Mouse (Mus musculus): ENCODE measurements around the gene Tlx1. TPM values are rescaled to one million over a fixed set of nuclear protein-coding genes. Genes with fewer than 3 reads are reported as not detected.

The Tlx1 gene
- 0.88 and 1.8 TPM in 2 replicates for polyA plus RNA-seq (2015; fragmentation: Nextera tagmentation; extraction: Ambion mirVana)

DNA sequence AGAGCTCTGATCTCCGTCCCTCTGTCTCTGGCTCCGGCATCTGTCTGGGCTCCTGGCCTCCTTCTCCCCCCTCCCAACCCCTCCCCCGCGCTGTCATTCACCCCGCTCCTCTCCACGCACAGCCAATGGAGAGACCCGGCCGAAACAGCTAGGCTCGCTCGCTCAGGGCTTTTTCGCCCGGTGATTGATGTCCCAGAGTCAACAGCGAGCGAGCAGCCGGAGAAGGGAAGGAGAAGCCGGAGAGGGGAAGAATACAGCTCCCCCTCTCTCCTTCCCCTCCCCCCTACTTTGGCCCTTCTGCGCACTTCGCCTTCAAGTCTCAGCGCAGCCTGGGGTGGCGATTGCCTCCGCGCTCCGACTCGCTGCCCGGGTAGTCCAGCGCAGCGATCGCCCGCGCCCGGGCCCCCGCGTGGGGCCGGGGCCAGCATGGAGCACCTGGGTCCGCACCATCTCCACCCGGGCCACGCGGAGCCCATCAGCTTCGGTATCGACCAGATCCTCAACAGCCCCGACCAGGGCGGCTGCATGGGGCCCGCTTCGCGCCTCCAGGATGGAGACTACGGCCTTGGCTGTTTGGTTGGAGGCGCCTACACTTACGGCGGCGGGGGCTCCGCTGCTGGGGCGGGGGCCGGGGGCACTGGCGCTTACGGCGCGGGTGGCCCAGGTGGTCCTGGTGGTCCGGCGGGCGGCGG is at the start of gene Tlx1:
Gene Tlx1, plus strand, starts transcription at position 191 of the 692 bp plus-strand sequence.
- 0 out of 2 replicates have a peak, but pooled peaks have one; percentile 19 for ATAC-seq (ENCODE audit: low FRiP score, low read depth)
- Histone ChIP-seq H3K4me1 (replicated peaks) (peaks cover 16% of the 10 kb centered on the region), H3K9ac (no peak within 1 kb of the TSS), H3K36me3 (no peaks in the 10 kb centered on the region), H3K4me3 (peak within 1 kb of the TSS; percentile 28), H3K9me3 (peaks cover 3% of the 10 kb centered on the region; the same call in 1 of the 2 replicates), H3K27ac (replicated peaks) (no peak within 1 kb of the TSS), H3K27me3 (peaks cover 85% of the 10 kb centered on the region), H3K4me2 (peak within 1 kb of the TSS; percentile 45)
- under 1% methylated on average over 61 of the region's 61 CpGs for WGBS

DNA sequence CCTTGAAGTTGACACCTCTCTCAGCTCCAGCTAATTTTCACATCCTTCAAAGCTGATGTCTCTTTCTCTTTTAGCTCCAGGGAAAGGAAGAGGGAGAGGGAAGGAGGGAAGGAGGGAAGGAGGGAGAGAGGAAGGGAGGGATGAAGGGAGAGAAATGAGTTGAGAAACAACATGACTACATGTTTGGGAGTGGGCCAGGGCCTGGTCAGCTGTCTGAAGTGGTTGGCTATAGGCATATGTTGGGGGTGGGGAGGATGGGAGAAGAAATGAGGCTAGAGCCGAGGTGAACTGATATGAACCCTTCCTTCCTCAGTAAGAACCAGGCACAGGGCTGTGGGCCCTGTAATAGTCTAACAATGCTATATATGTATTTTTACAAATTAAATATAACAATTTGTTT is 44.9 kb upstream of the Tlx1 start:
- Histone ChIP-seq H3K27me3 (peaks cover 10% of the 10 kb centered on the region; the same call in 1 of the 2 replicates), H3K9me3 (no peaks in the 10 kb centered on the region)
- WGBS = 51% methylated on average over 1 of the region's 1 CpGs

DNA sequence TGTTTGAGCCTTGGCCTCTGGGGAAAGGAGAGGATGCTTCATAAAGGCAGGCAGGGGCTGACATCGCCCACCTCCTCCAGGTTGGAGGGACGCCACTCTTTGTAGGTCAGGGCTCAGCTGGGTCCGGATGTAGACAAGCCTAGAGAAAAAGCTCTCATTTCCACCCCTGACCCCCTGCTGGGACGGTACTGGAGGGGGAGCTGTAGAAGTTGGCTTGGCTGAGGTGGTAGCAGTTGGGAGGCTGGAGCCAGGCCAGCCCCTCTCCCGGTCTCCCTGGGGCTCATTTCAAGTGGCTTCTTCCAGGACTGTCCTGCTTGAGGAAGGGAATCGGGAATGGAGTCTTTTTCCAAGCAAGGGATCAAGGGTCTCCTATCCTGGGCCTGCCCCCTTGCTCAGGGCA is 43.8 kb upstream of the Tlx1 start:
- ATAC-seq (ENCODE audit: low FRiP score, low read depth) = no peak
- Histone ChIP-seq H3K4me2 (no peak overlapping the region), H3K9me3 (no peaks in the 10 kb centered on the region), H3K36me3 (no peaks in the 10 kb centered on the region), H3K27me3 (peaks cover 9% of the 10 kb centered on the region; the same call in 1 of the 2 replicates), H3K4me3 (no peak overlapping the region), H3K4me1 (replicated peaks) (0 out of 2 replicates have a peak, but pooled peaks cover 14% of the 10 kb centered on the region), H3K27ac (replicated peaks) (no peak overlapping the region), H3K9ac (no peak overlapping the region)
- 41% methylated on average over 6 of the region's 6 CpGs for WGBS

More for the DNA sequence above, 44.9 kb upstream of the Tlx1 start:
- no peak overlapping the region for H3K4me3 ChIP-seq
- H3K9ac ChIP-seq = no peak overlapping the region
- no peak overlapping the region for H3K4me2 ChIP-seq
- 0 out of 2 replicates have a peak, but pooled peaks cover 14% of the 10 kb centered on the region for H3K4me1 ChIP-seq (replicated peaks)
- no peak for ATAC-seq (ENCODE audit: low FRiP score, low read depth)
- H3K36me3 ChIP-seq = no peaks in the 10 kb centered on the region
- no peak overlapping the region for H3K27ac ChIP-seq (replicated peaks)

DNA sequence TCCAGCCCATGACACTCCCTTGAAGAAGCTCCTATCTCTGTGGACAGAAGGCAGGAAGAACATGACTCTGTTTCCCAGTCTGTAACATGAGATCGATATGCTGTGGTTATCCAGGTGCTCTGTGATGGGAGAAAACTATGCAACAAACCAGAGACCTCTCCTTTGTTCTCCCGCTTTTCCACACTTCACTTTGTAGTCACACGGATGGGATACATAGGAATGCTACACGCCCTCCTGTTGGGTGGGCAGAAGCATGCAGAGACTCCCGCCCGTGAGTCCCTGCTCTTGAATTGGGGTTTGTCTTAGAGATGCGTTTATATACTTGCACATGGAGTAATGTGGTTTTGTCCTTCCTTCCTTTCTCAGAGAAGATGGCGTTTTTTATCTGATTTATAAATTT is 39.8 kb upstream of the Tlx1 start:
- Histone ChIP-seq H3K27ac (replicated peaks) (no peak overlapping the region), H3K9me3 (no peaks in the 10 kb centered on the region), H3K9ac (no peak overlapping the region), H3K27me3 (0 out of 2 replicates have a peak, but pooled peaks cover 3% of the 10 kb centered on the region), H3K4me2 (no peak overlapping the region), H3K4me3 (no peak overlapping the region), H3K4me1 (replicated peaks) (0 out of 2 replicates have a peak, but pooled peaks cover 9% of the 10 kb centered on the region), H3K36me3 (no peaks in the 10 kb centered on the region)
- no peak for ATAC-seq (ENCODE audit: low FRiP score, low read depth)
- 77% methylated on average over 8 of the region's 8 CpGs for WGBS

DNA sequence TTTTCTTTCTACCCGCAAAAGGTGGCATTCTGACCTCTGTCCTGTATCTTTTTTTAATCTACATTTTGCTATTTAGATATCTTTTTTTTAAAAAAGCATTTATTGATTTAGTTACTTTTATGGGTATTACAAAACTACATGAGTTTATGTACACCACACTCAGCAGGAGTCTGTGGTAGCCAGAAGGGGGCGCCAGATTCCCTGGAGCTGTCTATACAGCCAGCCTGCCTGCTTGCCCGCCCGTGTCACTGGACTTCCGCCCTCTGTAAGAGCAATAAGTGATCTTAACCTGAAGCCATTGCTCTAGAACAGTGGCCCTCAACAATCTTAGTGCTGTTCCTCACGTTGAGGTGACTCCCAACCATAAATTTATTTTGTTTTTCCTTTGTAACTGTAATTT is 38.0 kb upstream of the Tlx1 start:
- Histone ChIP-seq H3K4me3 (no peak overlapping the region), H3K9me3 (no peaks in the 10 kb centered on the region), H3K4me2 (no peak overlapping the region), H3K9ac (no peak overlapping the region), H3K27me3 (0 out of 2 replicates have a peak, but pooled peaks cover 6% of the 10 kb centered on the region), H3K36me3 (no peaks in the 10 kb centered on the region), H3K4me1 (replicated peaks) (0 out of 2 replicates have a peak, but pooled peaks cover 7% of the 10 kb centered on the region), H3K27ac (replicated peaks) (no peak overlapping the region)
- whole genome bisulfite sequencing = 86% methylated on average over 6 of the region's 6 CpGs
- ATAC-seq (ENCODE audit: low FRiP score, low read depth) = no peak

DNA sequence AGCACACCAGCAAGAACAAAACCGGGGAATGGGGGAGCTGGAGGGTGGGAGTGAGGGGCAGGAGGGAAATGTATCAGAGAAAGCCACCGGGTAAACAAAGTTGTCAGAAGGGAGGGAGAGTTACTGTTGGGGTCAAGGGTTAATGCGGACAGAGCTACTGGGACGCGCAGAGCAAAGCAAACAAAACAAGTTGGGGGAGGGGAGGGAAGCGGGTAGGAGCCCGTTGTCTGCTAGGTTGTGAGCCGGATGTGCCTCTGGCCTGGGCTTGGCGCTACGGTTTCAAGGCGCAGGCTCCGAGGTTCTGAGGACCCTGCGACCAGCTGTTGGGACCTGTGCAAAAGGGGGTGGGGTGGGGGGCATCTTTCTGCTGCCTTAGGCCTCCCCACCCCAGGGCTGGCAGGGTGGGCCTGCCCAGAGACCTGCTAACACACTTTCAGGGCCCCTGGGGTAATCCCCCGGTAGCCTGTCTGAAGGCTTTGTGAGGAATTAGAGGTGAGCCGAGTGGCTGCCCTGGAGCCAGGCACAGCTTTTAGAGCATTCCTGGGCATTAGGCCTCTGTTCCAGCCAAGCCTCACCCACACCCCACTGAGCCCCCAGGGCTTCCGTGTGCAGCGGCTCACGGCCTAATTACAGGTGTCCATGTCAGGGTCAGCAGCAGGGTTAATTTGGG is 36.6 kb upstream of the Tlx1 start:
- Histone ChIP-seq H3K4me3 (no peak overlapping the region), H3K27me3 (0 out of 2 replicates have a peak, but pooled peaks cover 6% of the 10 kb centered on the region), H3K27ac (replicated peaks) (no peak overlapping the region), H3K9ac (no peak overlapping the region), H3K4me1 (replicated peaks) (0 out of 2 replicates have a peak, but pooled peaks cover 7% of the 10 kb centered on the region), H3K9me3 (no peaks in the 10 kb centered on the region), H3K36me3 (no peaks in the 10 kb centered on the region), H3K4me2 (no peak overlapping the region)
- ATAC-seq (ENCODE audit: low FRiP score, low read depth) = no peak
- WGBS = 3% methylated on average over 18 of the region's 18 CpGs

DNA sequence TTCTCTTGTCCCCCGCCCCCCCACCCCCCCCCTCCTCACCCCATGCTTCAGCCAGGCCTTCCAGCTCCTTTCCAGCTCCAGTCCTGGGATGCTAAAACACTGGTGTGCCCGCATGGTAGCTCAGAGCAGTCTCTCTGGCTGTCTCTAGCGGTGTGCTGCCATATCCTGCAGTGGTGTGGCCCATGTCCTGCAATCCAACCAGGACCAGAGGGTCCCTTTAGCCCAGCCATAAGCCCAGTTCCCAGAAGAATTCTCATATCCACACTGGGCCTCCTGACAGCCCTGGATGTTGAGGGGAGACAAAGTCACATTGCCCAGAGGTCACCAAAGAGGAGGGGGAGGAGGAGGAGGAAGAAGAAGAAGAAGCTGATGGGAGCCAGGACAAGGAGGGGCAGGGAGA is 35.7 kb upstream of the Tlx1 start:
- Histone ChIP-seq H3K9me3 (no peaks in the 10 kb centered on the region), H3K4me1 (replicated peaks) (0 out of 2 replicates have a peak, but pooled peaks cover 7% of the 10 kb centered on the region), H3K4me3 (no peak overlapping the region), H3K9ac (no peak overlapping the region), H3K27ac (replicated peaks) (no peak overlapping the region), H3K4me2 (no peak overlapping the region), H3K27me3 (0 out of 2 replicates have a peak, but pooled peaks cover 6% of the 10 kb centered on the region), H3K36me3 (no peaks in the 10 kb centered on the region)
- no peak for ATAC-seq (ENCODE audit: low FRiP score, low read depth)
- 45% methylated on average over 3 of the region's 3 CpGs for WGBS

DNA sequence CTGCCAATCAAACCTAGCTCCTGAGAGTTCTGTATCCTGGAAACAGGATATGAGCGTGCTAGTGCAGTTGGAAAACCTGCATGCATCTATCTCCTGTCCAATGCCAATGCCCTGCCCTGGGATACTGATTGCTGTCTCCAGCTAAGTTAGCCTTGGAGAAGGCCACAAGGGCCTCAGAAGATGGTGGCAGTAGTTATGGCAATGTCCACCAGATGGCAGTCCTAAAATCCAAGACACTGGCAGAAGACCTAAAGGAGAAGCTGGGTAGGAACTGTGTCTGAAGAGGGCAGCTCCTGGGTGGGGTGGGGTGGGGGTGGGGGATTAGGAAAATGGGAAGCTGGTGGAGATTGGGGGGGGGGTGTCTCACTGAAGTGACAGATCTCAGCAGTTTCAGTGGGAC is 33.7 kb upstream of the Tlx1 start:
- 0 out of 2 replicates have a peak, but pooled peaks cover 7% of the 10 kb centered on the region for H3K4me1 ChIP-seq (replicated peaks)
- no peak overlapping the region for H3K27ac ChIP-seq (replicated peaks)
- H3K4me2 ChIP-seq = no peak overlapping the region
- no peaks in the 10 kb centered on the region for H3K36me3 ChIP-seq
- no peak overlapping the region for H3K4me3 ChIP-seq
- H3K9ac ChIP-seq = no peak overlapping the region
- no peak for ATAC-seq (ENCODE audit: low FRiP score, low read depth)
- H3K9me3 ChIP-seq = no peaks in the 10 kb centered on the region
- peaks cover 14% of the 10 kb centered on the region; the same call in 1 of the 2 replicates for H3K27me3 ChIP-seq
- 43% methylated on average over 1 of the region's 1 CpGs for WGBS

DNA sequence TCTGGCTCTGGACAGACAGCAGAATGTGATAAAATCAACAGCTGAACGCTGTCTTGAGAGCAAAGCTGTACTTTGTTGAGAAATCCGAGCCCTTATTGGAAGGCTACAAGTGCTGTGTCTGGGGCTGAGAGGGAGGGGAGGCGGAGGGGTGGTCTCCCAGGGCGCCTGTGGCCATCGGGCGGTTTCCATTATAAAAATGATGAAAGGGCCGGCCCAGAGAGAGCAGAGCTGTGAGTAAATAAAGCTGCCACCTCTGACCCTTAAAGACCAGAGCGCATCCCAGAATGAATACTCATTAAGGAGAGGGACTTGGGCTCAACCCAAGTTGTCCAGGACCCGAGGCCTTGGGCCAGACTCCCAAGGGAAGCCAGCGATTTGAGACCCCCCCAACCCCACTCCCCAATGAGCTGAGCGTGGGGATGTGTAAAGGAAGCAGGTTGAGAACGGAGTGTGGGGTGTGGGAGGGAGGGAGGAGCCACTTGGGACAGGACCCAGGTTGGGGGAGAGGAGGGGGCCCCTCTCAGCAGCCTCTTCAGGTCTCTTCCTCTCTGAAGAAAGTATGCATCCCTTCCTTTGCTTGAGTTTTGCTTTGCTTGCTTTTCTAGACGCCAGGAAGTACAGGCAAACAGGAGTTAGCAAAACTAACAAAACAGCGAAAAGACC is 18.4 kb upstream of the Tlx1 start:
- ATAC-seq (ENCODE audit: low FRiP score, low read depth) = no peak
- Histone ChIP-seq H3K4me1 (replicated peaks) (no peaks in the 10 kb centered on the region), H3K9ac (no peak overlapping the region), H3K4me3 (no peak overlapping the region), H3K36me3 (no peaks in the 10 kb centered on the region), H3K27ac (replicated peaks) (no peak overlapping the region), H3K9me3 (no peaks in the 10 kb centered on the region), H3K27me3 (peaks cover 83% of the 10 kb centered on the region), H3K4me2 (no peak overlapping the region)
- 24% methylated on average over 14 of the region's 14 CpGs for WGBS

DNA sequence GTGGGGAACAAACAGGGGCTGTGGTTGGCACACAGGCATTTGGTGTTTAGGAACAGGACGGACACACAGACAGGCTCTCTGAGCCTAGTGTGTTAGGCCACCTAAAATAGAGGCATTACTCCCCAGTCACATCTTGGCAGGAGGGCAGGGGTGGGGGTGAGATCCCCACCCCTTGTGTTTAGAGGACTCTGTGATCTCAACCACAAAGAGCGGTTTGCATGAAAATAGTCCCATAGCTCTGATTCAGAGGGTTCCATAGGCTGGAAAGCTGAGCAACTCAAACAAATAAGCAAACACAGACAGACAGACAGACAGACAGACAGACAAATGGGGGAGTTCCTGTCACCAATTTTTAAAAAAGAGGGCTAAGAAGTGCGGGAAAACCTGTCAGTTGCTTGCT is 7.9 kb upstream of the Tlx1 start:
- H3K4me3 ChIP-seq = no peak overlapping the region
- peaks cover 8% of the 10 kb centered on the region for H3K4me1 ChIP-seq (replicated peaks)
- no peaks in the 10 kb centered on the region for H3K36me3 ChIP-seq
- H3K9ac ChIP-seq = no peak overlapping the region
- no peaks in the 10 kb centered on the region for H3K9me3 ChIP-seq
- peaks cover 97% of the 10 kb centered on the region for H3K27me3 ChIP-seq
- no peak overlapping the region for H3K4me2 ChIP-seq
- no peak for ATAC-seq (ENCODE audit: low FRiP score, low read depth)
- H3K27ac ChIP-seq (replicated peaks) = no peak overlapping the region
- WGBS = 7% methylated on average over 3 of the region's 3 CpGs

DNA sequence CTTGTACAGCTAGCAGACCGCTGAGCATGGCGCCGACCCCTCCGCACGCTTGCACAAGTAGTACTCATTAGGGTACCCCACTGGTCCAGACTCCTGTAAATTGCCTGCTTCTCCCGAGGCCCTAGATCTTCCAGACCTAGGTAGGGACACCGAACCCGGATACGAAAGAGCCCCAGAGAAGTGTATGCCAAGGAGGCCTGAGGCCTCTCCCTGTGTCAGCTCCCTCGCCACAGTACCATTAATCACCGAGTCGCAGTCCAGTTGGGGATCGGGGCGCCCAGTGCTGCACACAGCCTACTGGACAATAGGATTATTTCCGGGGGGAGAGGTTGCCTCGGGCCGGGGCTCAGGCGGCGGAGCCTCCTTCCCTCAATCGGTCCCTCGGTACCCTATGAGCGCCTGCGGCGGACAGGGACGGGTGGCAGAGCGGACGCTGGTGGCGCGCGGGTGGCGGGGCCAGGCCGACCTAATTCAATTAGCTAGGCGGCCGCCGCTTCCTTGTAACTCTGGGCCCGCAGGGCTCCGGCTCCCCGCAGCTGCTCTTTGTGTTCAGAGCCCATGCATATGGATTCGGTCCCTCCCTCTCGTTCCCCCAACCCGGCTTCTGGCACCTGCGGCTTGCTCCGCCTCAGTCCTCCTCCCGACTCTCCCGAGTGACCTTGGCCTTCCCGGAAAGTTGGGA is 7.1 kb upstream of the Tlx1 start:
- H3K36me3 ChIP-seq = no peaks in the 10 kb centered on the region
- ATAC-seq (ENCODE audit: low FRiP score, low read depth) = no peak
- H3K4me1 ChIP-seq (replicated peaks) = peaks cover 8% of the 10 kb centered on the region
- H3K4me3 ChIP-seq = peak overlapping the region; percentile 16; the same call in 1 of the 2 replicates
- peaks cover 2% of the 10 kb centered on the region; the same call in 1 of the 2 replicates for H3K9me3 ChIP-seq
- WGBS = under 1% methylated on average over 46 of the region's 46 CpGs
- peaks cover 99% of the 10 kb centered on the region for H3K27me3 ChIP-seq
- H3K9ac ChIP-seq = no peak overlapping the region
- no peak overlapping the region for H3K27ac ChIP-seq (replicated peaks)
- H3K4me2 ChIP-seq = peak overlapping the region; percentile 41

All from hindbrain, embryonic 15.5 days (tissue).